Mouse (Mus musculus) embryonic fibroblast, embryonic 13.5 days (primary cell): ENCODE measurements around the gene B3gnt3.
"Not testable (repeated sequence)": the region's sequence is repeated elsewhere in the genome, so short reads cannot be mapped to it uniquely, and the experiment has no call there.

Experiments
- CTCF ChIP-seq: IDR thresholded peaks from 2 replicates; pipeline ENCODE4 v1.5.1; 2011; ENCODE audit warnings: mild to moderate bottlenecking, control low read depth, low read length, moderate library complexity, borderline replicate concordance; ENCODE audit not compliant: insufficient read depth
- POLR2A ChIP-seq: IDR thresholded peaks from 2 replicates; pipeline ENCODE4 v1.6.1; 2011; ENCODE audit warnings: low read depth, mild to moderate bottlenecking, control low read depth, low read length, moderate library complexity

GRCm38 (mm10) chr8:71747082-71747481 is 45.5 kb upstream of the B3gnt3 start:
- not testable (repeated sequence) for TF ChIP-seq POLR2A, CTCF
